Mouse (Mus musculus) spleen, adult 2 months (tissue): ENCODE measurements at regions not wholly inside any gene's neighbourhood (a gene's known extent, or its start where the extent isn't known, plus 50 kb on each side); places are given as distances from the start of the nearest gene placed in this dataset.

ENCODE experiments used
- CTCF ChIP-seq: fragments of 200-500 bp; IDR thresholded peaks from 2 replicates; pipeline ENCODE4 v1.5.1; 2011; ENCODE audit warnings: mild to moderate bottlenecking, inconsistent platforms; ENCODE audit not compliant: insufficient read depth, insufficient read length, insufficient replicate concordance; ENCODE audit errors: extremely low read depth
- POLR2A ChIP-seq: fragments of 200-500 bp; IDR thresholded peaks from 2 replicates; pipeline ENCODE4 v1.6.1; 2011; ENCODE audit warnings: low read depth, low read length, inconsistent platforms

DNA sequence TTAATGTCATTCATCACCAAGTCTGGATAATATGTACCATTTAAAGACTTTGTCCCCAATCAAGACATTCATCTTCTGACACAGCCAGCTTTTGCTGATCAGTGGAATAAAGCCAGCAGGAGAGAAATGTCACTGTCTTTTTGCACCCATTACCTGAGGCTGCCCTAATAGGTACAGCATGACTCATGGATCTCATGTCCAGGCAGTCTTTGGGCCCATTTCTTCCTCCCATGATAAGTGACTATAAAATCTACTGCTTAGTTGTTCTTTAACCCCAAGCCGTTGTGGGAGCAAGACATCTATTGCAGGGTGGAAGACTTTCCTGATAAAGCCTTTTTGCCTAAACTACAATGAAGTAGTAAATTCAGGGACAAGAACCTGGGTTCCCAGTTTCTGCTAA is 116.9 kb downstream of the Olfr721-ps1 start:
- TF ChIP-seq POLR2A (no peak), CTCF (no peak)
